Mouse (Mus musculus): ENCODE measurements around the gene Cd47. TPM values are rescaled to one million over a fixed set of nuclear protein-coding genes. Genes with fewer than 3 reads are reported as not detected.

Gene Cd47
- polyA plus RNA-seq, 1 experiment from 2014 or later, result 166 TPM

GRCm38 (mm10) chr16:49887290-49887689 lies 87.0 kb downstream of the Cd47 start:
- Histone ChIP-seq H3K4me3 (ENCODE audit: low read depth, low read length) (no peak overlapping the region), H3K9me3 (ENCODE audit: control insufficient read depth, low read length) (no peaks in the 10 kb centered on the region), H3K4me1 (ENCODE audit: control insufficient read depth, insufficient read depth, low read length) (no peaks in the 10 kb centered on the region), H3K36me3 (ENCODE audit: control insufficient read depth, insufficient read depth, low read length) (no peaks in the 10 kb centered on the region), H3K4me2 (ENCODE audit: low read depth, low read length) (no peak overlapping the region), H3K27ac (ENCODE audit: low read depth, low read length) (no peak overlapping the region), H3K27me3 (ENCODE audit: control insufficient read depth, insufficient read depth, low read length) (no peaks in the 10 kb centered on the region), H3K9ac (replicated peaks; ENCODE audit: low read depth, low read length) (no peak overlapping the region)
- WGBS, result 77% methylated on average over 3 of the region's 3 CpGs
- no peak for ATAC-seq (ENCODE audit: low read depth)

GRCm38 (mm10) chr16:49887811-49888564 lies 87.7 kb downstream of the Cd47 start:
- H3K9me3 ChIP-seq (ENCODE audit: control insufficient read depth, low read length), result no peaks in the 10 kb centered on the region
- H3K4me2 ChIP-seq (ENCODE audit: low read depth, low read length), result no peak overlapping the region
- no peak overlapping the region for H3K9ac ChIP-seq (replicated peaks; ENCODE audit: low read depth, low read length)
- no peak overlapping the region for H3K4me3 ChIP-seq (ENCODE audit: low read depth, low read length)
- ATAC-seq (ENCODE audit: low read depth), result no peak
- no peaks in the 10 kb centered on the region for H3K27me3 ChIP-seq (ENCODE audit: control insufficient read depth, insufficient read depth, low read length)
- H3K27ac ChIP-seq (ENCODE audit: low read depth, low read length), result no peak overlapping the region
- no peaks in the 10 kb centered on the region for H3K4me1 ChIP-seq (ENCODE audit: control insufficient read depth, insufficient read depth, low read length)
- WGBS, result 79% methylated on average over 9 of the region's 9 CpGs
- H3K36me3 ChIP-seq (ENCODE audit: control insufficient read depth, insufficient read depth, low read length), result no peaks in the 10 kb centered on the region

GRCm38 (mm10) chr16:49889031-49889655 lies 88.8 kb downstream of the Cd47 start:
- Histone ChIP-seq H3K4me2 (ENCODE audit: low read depth, low read length) (no peak overlapping the region), H3K27me3 (ENCODE audit: control insufficient read depth, insufficient read depth, low read length) (no peaks in the 10 kb centered on the region), H3K4me1 (ENCODE audit: control insufficient read depth, insufficient read depth, low read length) (no peaks in the 10 kb centered on the region), H3K27ac (ENCODE audit: low read depth, low read length) (no peak overlapping the region), H3K4me3 (ENCODE audit: low read depth, low read length) (no peak overlapping the region), H3K9ac (replicated peaks; ENCODE audit: low read depth, low read length) (no peak overlapping the region), H3K36me3 (ENCODE audit: control insufficient read depth, insufficient read depth, low read length) (no peaks in the 10 kb centered on the region), H3K9me3 (ENCODE audit: control insufficient read depth, low read length) (no peaks in the 10 kb centered on the region)
- 60% methylated on average over 2 of the region's 2 CpGs for WGBS
- no peak for ATAC-seq (ENCODE audit: low read depth)

GRCm38 (mm10) chr16:49892252-49892651 lies 91.9 kb downstream of the Cd47 start:
- no peak overlapping the region for H3K4me3 ChIP-seq (ENCODE audit: low read depth, low read length)
- H3K4me2 ChIP-seq (ENCODE audit: low read depth, low read length), result no peak overlapping the region
- H3K9ac ChIP-seq (replicated peaks; ENCODE audit: low read depth, low read length), result no peak overlapping the region
- no peaks in the 10 kb centered on the region for H3K9me3 ChIP-seq (ENCODE audit: control insufficient read depth, low read length)
- no peak for ATAC-seq (ENCODE audit: low read depth)
- 94% methylated on average over 3 of the region's 3 CpGs for WGBS
- H3K27ac ChIP-seq (ENCODE audit: low read depth, low read length), result no peak overlapping the region
- H3K27me3 ChIP-seq (ENCODE audit: control insufficient read depth, insufficient read depth, low read length), result no peaks in the 10 kb centered on the region
- H3K36me3 ChIP-seq (ENCODE audit: control insufficient read depth, insufficient read depth, low read length), result no peaks in the 10 kb centered on the region
- no peaks in the 10 kb centered on the region for H3K4me1 ChIP-seq (ENCODE audit: control insufficient read depth, insufficient read depth, low read length)

GRCm38 (mm10) chr16:49892945-49893344 lies 92.6 kb downstream of the Cd47 start:
- 73% methylated on average over 2 of the region's 2 CpGs for WGBS
- Histone ChIP-seq H3K9me3 (ENCODE audit: control insufficient read depth, low read length) (no peaks in the 10 kb centered on the region), H3K4me3 (ENCODE audit: low read depth, low read length) (no peak overlapping the region), H3K36me3 (ENCODE audit: control insufficient read depth, insufficient read depth, low read length) (no peaks in the 10 kb centered on the region), H3K27ac (ENCODE audit: low read depth, low read length) (no peak overlapping the region), H3K4me1 (ENCODE audit: control insufficient read depth, insufficient read depth, low read length) (no peaks in the 10 kb centered on the region), H3K27me3 (ENCODE audit: control insufficient read depth, insufficient read depth, low read length) (no peaks in the 10 kb centered on the region), H3K9ac (replicated peaks; ENCODE audit: low read depth, low read length) (no peak overlapping the region), H3K4me2 (ENCODE audit: low read depth, low read length) (no peak overlapping the region)
- no peak for ATAC-seq (ENCODE audit: low read depth)

- Histone ChIP-seq H3K27ac (ENCODE audit: low read depth, low read length) (no peak overlapping the region), H3K4me1 (ENCODE audit: control insufficient read depth, insufficient read depth, low read length) (no peaks in the 10 kb centered on the region), H3K4me2 (ENCODE audit: low read depth, low read length) (no peak overlapping the region), H3K27me3 (ENCODE audit: control insufficient read depth, insufficient read depth, low read length) (no peaks in the 10 kb centered on the region), H3K9me3 (ENCODE audit: control insufficient read depth, low read length) (no peaks in the 10 kb centered on the region), H3K36me3 (ENCODE audit: control insufficient read depth, insufficient read depth, low read length) (no peaks in the 10 kb centered on the region), H3K4me3 (ENCODE audit: low read depth, low read length) (no peak overlapping the region), H3K9ac (replicated peaks; ENCODE audit: low read depth, low read length) (no peak overlapping the region)
- 83% methylated on average over 4 of the region's 4 CpGs for WGBS
- ATAC-seq (ENCODE audit: low read depth), result no peak
Observed at GRCm38 (mm10) chr16:49894624-49895023, 94.3 kb downstream of the Cd47 start.

GRCm38 (mm10) chr16:49896132-49896531 lies 95.8 kb downstream of the Cd47 start:
- Histone ChIP-seq H3K27me3 (ENCODE audit: control insufficient read depth, insufficient read depth, low read length) (no peaks in the 10 kb centered on the region), H3K9ac (replicated peaks; ENCODE audit: low read depth, low read length) (no peak overlapping the region), H3K4me3 (ENCODE audit: low read depth, low read length) (no peak overlapping the region), H3K4me2 (ENCODE audit: low read depth, low read length) (no peak overlapping the region), H3K4me1 (ENCODE audit: control insufficient read depth, insufficient read depth, low read length) (no peaks in the 10 kb centered on the region), H3K27ac (ENCODE audit: low read depth, low read length) (no peak overlapping the region), H3K36me3 (ENCODE audit: control insufficient read depth, insufficient read depth, low read length) (no peaks in the 10 kb centered on the region), H3K9me3 (ENCODE audit: control insufficient read depth, low read length) (no peaks in the 10 kb centered on the region)
- 88% methylated on average over 8 of the region's 8 CpGs for WGBS
- no peak for ATAC-seq (ENCODE audit: low read depth)

- Histone ChIP-seq H3K4me2 (ENCODE audit: low read depth, low read length) (no peak overlapping the region), H3K36me3 (ENCODE audit: control insufficient read depth, insufficient read depth, low read length) (no peaks in the 10 kb centered on the region), H3K4me3 (ENCODE audit: low read depth, low read length) (no peak overlapping the region), H3K4me1 (ENCODE audit: control insufficient read depth, insufficient read depth, low read length) (no peaks in the 10 kb centered on the region), H3K9me3 (ENCODE audit: control insufficient read depth, low read length) (no peaks in the 10 kb centered on the region), H3K27ac (ENCODE audit: low read depth, low read length) (no peak overlapping the region), H3K9ac (replicated peaks; ENCODE audit: low read depth, low read length) (no peak overlapping the region), H3K27me3 (ENCODE audit: control insufficient read depth, insufficient read depth, low read length) (no peaks in the 10 kb centered on the region)
- ATAC-seq (ENCODE audit: low read depth), result 0 out of 2 replicates have a peak, but pooled peaks have one; percentile 31
Observed at GRCm38 (mm10) chr16:49901395-49901794, 101.1 kb downstream of the Cd47 start.

- Histone ChIP-seq H3K4me2 (ENCODE audit: low read depth, low read length) (no peak overlapping the region), H3K27me3 (ENCODE audit: control insufficient read depth, insufficient read depth, low read length) (no peaks in the 10 kb centered on the region), H3K36me3 (ENCODE audit: control insufficient read depth, insufficient read depth, low read length) (no peaks in the 10 kb centered on the region), H3K27ac (ENCODE audit: low read depth, low read length) (no peak overlapping the region), H3K9ac (replicated peaks; ENCODE audit: low read depth, low read length) (no peak overlapping the region), H3K9me3 (ENCODE audit: control insufficient read depth, low read length) (no peaks in the 10 kb centered on the region), H3K4me3 (ENCODE audit: low read depth, low read length) (no peak overlapping the region), H3K4me1 (ENCODE audit: control insufficient read depth, insufficient read depth, low read length) (no peaks in the 10 kb centered on the region)
- no peak for ATAC-seq (ENCODE audit: low read depth)
- WGBS, result 96% methylated on average over 5 of the region's 5 CpGs
Observed at GRCm38 (mm10) chr16:49902083-49902482, 101.8 kb downstream of the Cd47 start.
